Mouse (Mus musculus): ENCODE data around the gene Tnfrsf21. TPM values are rescaled to one million over a fixed set of nuclear protein-coding genes. Genes with fewer than 3 reads are reported as not detected.
A peak's percentile ranks its signal among the peaks of the same experiment; 100 is the strongest.

Tnfrsf21 gene
- polyA plus RNA-seq, 1 experiment: 65.3 TPM

DNA sequence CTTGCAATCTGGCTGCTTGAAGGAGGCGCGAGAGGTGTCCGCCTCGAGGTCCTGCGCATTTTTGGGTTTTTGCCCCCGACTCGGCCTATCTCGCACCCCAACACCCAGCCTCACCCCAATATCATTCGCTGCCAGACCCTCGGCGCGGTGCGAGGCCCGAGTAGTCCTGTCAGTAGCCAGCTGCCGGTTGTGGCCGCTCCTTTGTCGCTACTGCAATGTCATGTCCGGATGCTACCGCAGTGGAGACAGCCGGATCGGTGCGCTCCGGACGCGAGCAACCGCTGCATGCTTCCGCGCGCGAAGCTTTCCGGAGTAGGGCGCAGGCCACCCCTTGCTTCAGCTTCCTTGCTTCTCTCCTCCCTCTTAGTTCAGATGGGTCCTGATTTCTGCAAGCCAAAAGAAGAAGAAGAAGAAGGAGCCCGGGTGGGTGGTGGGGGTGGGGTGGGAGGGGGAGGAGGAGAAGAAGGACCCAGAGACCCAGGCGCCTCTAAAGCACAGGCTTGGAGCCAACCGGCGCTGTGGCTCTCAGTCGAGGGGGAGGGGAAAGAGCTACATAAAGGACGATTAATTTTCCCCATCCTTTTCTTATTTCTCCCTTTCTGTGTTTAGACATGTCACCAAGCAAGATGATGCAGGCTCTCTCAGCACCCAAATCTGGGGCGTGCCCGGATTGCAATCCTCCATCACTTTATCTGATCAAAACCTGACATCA is 1.1 kb downstream of the Tnfrsf21 start:
- TF ChIP-seq CTCF (IDR thresholded peaks at IDR 0.05; ENCODE audit: borderline replicate concordance, insufficient read depth, low read depth, low read length): no peak
- no peak for TF ChIP-seq POLR2A (IDR thresholded peaks at IDR 0.05; ENCODE audit: borderline replicate concordance, insufficient read depth, low read length)
- peak overlapping the region; percentile 83 for H3K4me3 ChIP-seq (replicated peaks; ENCODE audit: insufficient read depth, low read depth, low read length)
- no peaks in the 10 kb centered on the region for H3K4me1 ChIP-seq (ENCODE audit: control insufficient read depth, insufficient read depth, low read length)
- no peak overlapping the region for H3K27ac ChIP-seq (ENCODE audit: insufficient read depth, low read length)
- DNase-seq: peak; percentile 47 to 61
- WGBS: 2% methylated on average over 40 of the region's 40 CpGs
- H3K27me3 ChIP-seq (ENCODE audit: control insufficient read depth, insufficient read depth, low read length): no peaks in the 10 kb centered on the region

DNA sequence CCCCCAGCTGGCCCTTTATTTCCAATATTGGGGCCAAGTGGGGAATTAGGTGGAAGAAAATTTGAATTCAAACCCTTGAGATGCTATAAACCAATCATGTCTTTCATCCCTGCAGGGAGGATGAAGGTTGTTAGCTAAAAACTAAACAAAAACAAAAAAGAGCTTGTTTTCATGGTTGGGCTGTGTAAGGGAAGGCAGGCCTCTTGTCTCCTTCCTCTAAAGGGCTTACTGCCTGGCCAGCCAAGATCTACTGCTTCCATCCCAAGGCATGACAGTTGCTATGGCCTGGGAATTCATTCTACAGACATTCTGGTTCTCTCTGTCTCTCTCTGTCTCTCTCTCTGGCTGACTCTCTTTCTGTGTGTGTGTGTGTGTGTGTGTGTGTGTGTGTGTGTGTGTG is 1.7 kb downstream of the Tnfrsf21 start:
- no peak for DNase-seq
- H3K4me1 ChIP-seq (ENCODE audit: control insufficient read depth, insufficient read depth, low read length): no peaks in the 10 kb centered on the region

DNA sequence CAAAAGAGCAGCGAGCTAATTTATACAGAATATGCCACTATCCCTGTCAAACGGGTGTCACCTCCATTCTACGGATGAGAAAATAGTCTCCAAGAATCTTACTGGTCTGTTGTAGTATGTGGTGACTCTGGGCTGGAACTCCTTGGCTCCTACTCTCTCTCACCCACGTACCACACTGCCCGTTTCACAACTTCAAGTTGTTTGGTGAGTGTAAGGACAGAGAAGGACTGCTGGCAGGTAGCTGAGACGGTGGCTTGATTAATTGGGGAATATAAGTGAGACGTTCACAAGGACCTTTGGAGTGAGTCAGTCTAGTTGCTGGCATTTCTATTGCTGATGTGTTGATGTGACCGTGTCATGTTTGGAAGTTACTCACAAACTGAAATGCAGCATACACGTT is 3.3 kb downstream of the Tnfrsf21 start:
- no peak overlapping the region for H3K4me3 ChIP-seq (replicated peaks; ENCODE audit: insufficient read depth, low read depth, low read length)
- H3K27me3 ChIP-seq (ENCODE audit: control insufficient read depth, insufficient read depth, low read length): no peaks in the 10 kb centered on the region
- H3K4me1 ChIP-seq (ENCODE audit: control insufficient read depth, insufficient read depth, low read length): no peaks in the 10 kb centered on the region
- H3K27ac ChIP-seq (ENCODE audit: insufficient read depth, low read length): no peak overlapping the region
- WGBS: 92% methylated on average over 9 of the region's 9 CpGs
- TF ChIP-seq POLR2A (IDR thresholded peaks at IDR 0.05; ENCODE audit: borderline replicate concordance, insufficient read depth, low read length) (no peak), CTCF (IDR thresholded peaks at IDR 0.05; ENCODE audit: borderline replicate concordance, insufficient read depth, low read depth, low read length) (no peak)
- DNase-seq: no peak

More for the DNA sequence above, 1.7 kb downstream of the Tnfrsf21 start:
- peak overlapping the region; percentile 20 for H3K4me3 ChIP-seq (replicated peaks; ENCODE audit: insufficient read depth, low read depth, low read length)
- H3K27me3 ChIP-seq (ENCODE audit: control insufficient read depth, insufficient read depth, low read length): no peaks in the 10 kb centered on the region
- TF ChIP-seq POLR2A (IDR thresholded peaks at IDR 0.05; ENCODE audit: borderline replicate concordance, insufficient read depth, low read length): no peak
- no peak for TF ChIP-seq CTCF (IDR thresholded peaks at IDR 0.05; ENCODE audit: borderline replicate concordance, insufficient read depth, low read depth, low read length)
- H3K27ac ChIP-seq (ENCODE audit: insufficient read depth, low read length): no peak overlapping the region

DNA sequence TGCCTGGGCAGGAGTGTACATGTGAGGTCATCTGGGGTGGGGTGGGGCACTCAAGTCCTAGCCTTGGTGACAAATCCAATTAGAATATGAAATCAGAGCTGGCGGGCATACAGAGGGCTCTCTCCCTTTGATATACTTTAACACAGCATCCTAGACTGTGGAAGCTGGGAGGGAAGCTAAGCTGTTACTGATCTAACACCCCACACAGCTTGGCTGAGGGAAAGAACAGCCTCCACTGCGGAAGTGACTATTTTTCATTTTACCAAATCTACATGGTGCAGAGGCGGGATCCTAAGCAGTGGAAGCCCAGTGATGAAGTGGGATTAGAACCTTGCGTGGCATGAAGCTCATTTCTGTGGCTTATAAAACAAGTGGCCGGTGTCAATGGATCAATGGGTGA is 4.7 kb downstream of the Tnfrsf21 start:
- no peak for DNase-seq
- no peaks in the 10 kb centered on the region for H3K4me1 ChIP-seq (ENCODE audit: control insufficient read depth, insufficient read depth, low read length)
- H3K4me3 ChIP-seq (replicated peaks; ENCODE audit: insufficient read depth, low read depth, low read length): no peak overlapping the region
- H3K27ac ChIP-seq (ENCODE audit: insufficient read depth, low read length): no peak overlapping the region
- H3K27me3 ChIP-seq (ENCODE audit: control insufficient read depth, insufficient read depth, low read length): no peaks in the 10 kb centered on the region
- WGBS: 98% methylated on average over 5 of the region's 5 CpGs
- TF ChIP-seq CTCF (IDR thresholded peaks at IDR 0.05; ENCODE audit: borderline replicate concordance, insufficient read depth, low read depth, low read length): no peak
- no peak for TF ChIP-seq POLR2A (IDR thresholded peaks at IDR 0.05; ENCODE audit: borderline replicate concordance, insufficient read depth, low read length)

DNA sequence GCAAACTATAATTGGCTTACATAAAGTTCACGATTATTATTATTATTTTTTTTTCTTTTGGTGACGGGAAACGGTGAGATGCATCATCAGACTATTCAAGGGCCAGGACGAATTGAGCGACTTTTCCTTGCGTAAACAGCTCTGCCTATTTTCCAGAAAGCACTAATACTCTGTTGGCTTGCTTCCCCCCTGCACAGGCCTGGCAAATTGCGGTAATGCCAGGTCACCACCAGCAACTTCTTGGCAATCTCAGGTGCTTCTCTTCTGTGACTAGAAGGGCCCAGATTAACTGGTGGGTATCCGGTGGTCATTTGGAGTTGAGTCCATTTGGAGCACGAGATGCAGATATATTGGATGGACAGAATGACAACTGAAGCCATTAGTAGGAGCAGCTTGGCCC is 5.7 kb downstream of the Tnfrsf21 start:
- 39% methylated on average over 9 of the region's 9 CpGs for WGBS
- Histone ChIP-seq H3K4me3 (replicated peaks; ENCODE audit: insufficient read depth, low read depth, low read length) (no peak overlapping the region), H3K4me1 (ENCODE audit: control insufficient read depth, insufficient read depth, low read length) (no peaks in the 10 kb centered on the region)

DNA sequence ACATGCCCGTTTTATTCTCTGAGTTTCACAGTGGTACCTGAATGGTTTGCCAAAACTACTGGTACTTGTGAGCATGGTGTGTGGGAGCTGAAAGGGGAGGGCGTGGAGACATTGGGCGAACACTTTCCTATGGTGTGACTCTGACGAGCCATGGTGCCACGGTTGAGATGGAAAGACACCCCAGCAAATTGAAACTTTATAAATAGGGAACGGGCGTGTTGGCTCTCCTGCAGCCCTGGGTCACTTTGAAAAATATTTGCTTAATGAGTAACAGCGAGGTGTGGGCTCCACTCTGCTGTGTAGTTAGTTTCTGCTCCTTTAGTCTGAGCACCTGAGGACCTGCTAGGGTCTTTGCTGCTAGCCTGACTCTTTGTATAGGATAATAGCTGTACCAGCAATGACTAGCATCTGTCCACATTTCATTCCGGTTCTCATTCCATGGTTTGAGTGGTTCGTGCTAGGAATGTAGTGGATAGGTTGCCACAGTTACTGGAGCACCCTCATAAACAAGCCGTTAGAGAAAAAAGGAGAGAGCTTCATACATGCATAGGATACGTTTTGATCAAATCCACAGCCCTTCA is 7.4 kb downstream of the Tnfrsf21 start:
- Histone ChIP-seq H3K27me3 (ENCODE audit: control insufficient read depth, insufficient read depth, low read length) (no peaks in the 10 kb centered on the region), H3K27ac (ENCODE audit: insufficient read depth, low read length) (no peak overlapping the region), H3K4me3 (replicated peaks; ENCODE audit: insufficient read depth, low read depth, low read length) (no peak overlapping the region), H3K4me1 (ENCODE audit: control insufficient read depth, insufficient read depth, low read length) (no peaks in the 10 kb centered on the region)
- TF ChIP-seq POLR2A (IDR thresholded peaks at IDR 0.05; ENCODE audit: borderline replicate concordance, insufficient read depth, low read length) (no peak), CTCF (IDR thresholded peaks at IDR 0.05; ENCODE audit: borderline replicate concordance, insufficient read depth, low read depth, low read length) (no peak)
- DNase-seq: no peak
- WGBS: 91% methylated on average over 12 of the region's 12 CpGs

More for the DNA sequence above, 5.7 kb downstream of the Tnfrsf21 start:
- H3K27ac ChIP-seq (ENCODE audit: insufficient read depth, low read length): no peak overlapping the region
- no peak for TF ChIP-seq POLR2A (IDR thresholded peaks at IDR 0.05; ENCODE audit: borderline replicate concordance, insufficient read depth, low read length)
- TF ChIP-seq CTCF (IDR thresholded peaks at IDR 0.05; ENCODE audit: borderline replicate concordance, insufficient read depth, low read depth, low read length): no peak
- DNase-seq: no peak
- no peaks in the 10 kb centered on the region for H3K27me3 ChIP-seq (ENCODE audit: control insufficient read depth, insufficient read depth, low read length)

DNA sequence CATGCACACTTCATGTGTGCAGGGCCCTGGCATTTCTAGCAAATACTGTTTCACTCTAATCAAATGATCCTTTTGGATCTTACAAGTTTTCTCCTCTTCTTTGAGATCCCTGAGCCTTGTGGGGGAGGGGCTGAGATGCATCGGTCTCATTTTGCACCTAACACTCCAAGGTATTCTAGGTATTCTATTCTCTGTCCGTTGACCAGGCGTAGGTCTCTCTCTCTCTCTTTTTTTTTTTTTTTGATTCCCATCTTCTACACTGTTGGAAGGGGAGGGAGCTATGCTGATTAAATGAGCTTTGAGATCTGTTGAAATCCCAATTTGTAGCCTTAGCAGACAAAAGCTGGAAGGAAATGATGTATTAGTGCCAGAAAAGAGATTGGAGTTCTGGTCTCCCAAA is 8.2 kb downstream of the Tnfrsf21 start:
- 99% methylated on average over 3 of the region's 3 CpGs for WGBS
- TF ChIP-seq POLR2A (IDR thresholded peaks at IDR 0.05; ENCODE audit: borderline replicate concordance, insufficient read depth, low read length) (no peak), CTCF (IDR thresholded peaks at IDR 0.05; ENCODE audit: borderline replicate concordance, insufficient read depth, low read depth, low read length) (no peak)

DNA sequence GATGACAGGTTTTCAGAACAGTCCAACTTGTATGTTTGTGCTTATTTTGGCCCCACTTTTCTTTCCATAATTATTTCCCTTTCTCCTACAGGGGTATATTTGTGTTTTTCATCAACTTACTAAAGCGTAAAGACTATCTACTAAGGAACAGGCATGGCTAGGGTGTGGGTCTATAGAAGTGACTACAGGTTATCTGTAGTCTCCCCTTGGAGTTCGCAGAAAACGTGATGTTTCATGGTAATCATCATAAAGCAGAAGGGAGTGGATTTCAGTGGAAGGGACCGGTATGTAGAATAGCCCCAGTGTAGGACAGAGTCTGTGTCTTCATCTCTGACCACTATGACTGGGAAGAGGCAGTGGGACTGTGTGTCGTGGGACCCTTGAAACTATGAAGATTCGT is 8.7 kb downstream of the Tnfrsf21 start:
- H3K4me3 ChIP-seq (replicated peaks; ENCODE audit: insufficient read depth, low read depth, low read length): no peak overlapping the region
- H3K27me3 ChIP-seq (ENCODE audit: control insufficient read depth, insufficient read depth, low read length): no peaks in the 10 kb centered on the region
- DNase-seq: no peak
- no peak overlapping the region for H3K27ac ChIP-seq (ENCODE audit: insufficient read depth, low read length)
- TF ChIP-seq POLR2A (IDR thresholded peaks at IDR 0.05; ENCODE audit: borderline replicate concordance, insufficient read depth, low read length): no peak
- no peak for TF ChIP-seq CTCF (IDR thresholded peaks at IDR 0.05; ENCODE audit: borderline replicate concordance, insufficient read depth, low read depth, low read length)
- peaks cover 3% of the 10 kb centered on the region; the same call in 1 of the 2 replicates for H3K4me1 ChIP-seq (ENCODE audit: control insufficient read depth, insufficient read depth, low read length)
- WGBS: 94% methylated on average over 6 of the region's 6 CpGs

More for the DNA sequence above, 8.2 kb downstream of the Tnfrsf21 start:
- DNase-seq: no peak
- Histone ChIP-seq H3K4me3 (replicated peaks; ENCODE audit: insufficient read depth, low read depth, low read length) (no peak overlapping the region), H3K27ac (ENCODE audit: insufficient read depth, low read length) (no peak overlapping the region), H3K27me3 (ENCODE audit: control insufficient read depth, insufficient read depth, low read length) (no peaks in the 10 kb centered on the region), H3K4me1 (ENCODE audit: control insufficient read depth, insufficient read depth, low read length) (no peaks in the 10 kb centered on the region)
